Mouse (Mus musculus) kidney, postnatal 0 days (tissue): ENCODE results near the gene Hoxb6. TPM values are rescaled to one million over a fixed set of nuclear protein-coding genes. Genes with fewer than 3 reads are reported as not detected.
A peak's percentile ranks its signal among the peaks of the same experiment; 100 is the strongest.

Source experiments
- ATAC-seq: fragments of 200-750 bp; cut with Nextera tagmentation; replicated peaks from 2 replicates; pipeline ENCODE4 v1.8.0; 2017; ENCODE audit warnings: low read depth, moderate number of reproducible peaks, moderate TSS enrichment, moderate library complexity; ENCODE audit not compliant: low FRiP score
- DNase-seq: peaks from one replicate; pipeline ENCODE4 v3.0.0-alpha.2; 2016; ENCODE audit warnings: low spot score
- H3K27ac ChIP-seq: fragments of 300-500 bp; sonication (generic); 2 replicates; pipeline ENCODE4 v1.5.1; 2014; ENCODE audit warnings: mild to moderate bottlenecking
- H3K27me3 ChIP-seq: fragments of 300-500 bp; sonication (generic); 2 replicates; pipeline ENCODE4 v1.6.1; 2014; ENCODE audit warnings: low read length, mixed read lengths; ENCODE audit not compliant: insufficient read depth
- H3K36me3 ChIP-seq: fragments of 300-500 bp; sonication (generic); 2 replicates; pipeline ENCODE4 v1.6.1; 2014; ENCODE audit warnings: low read length, mixed read lengths; ENCODE audit not compliant: insufficient read depth
- H3K4me1 ChIP-seq: fragments of 300-500 bp; sonication (generic); replicated peaks from 2 replicates; pipeline ENCODE4 v1.6.1; 2014; ENCODE audit warnings: antibody characterized with exemption, low read length, mixed read lengths; ENCODE audit not compliant: insufficient read depth
- H3K4me2 ChIP-seq: fragments of 300-500 bp; sonication (generic); 2 replicates; pipeline ENCODE4 v1.6.1; 2014; ENCODE audit warnings: mild to moderate bottlenecking, low read length, moderate library complexity, mixed read lengths
- H3K4me3 ChIP-seq: fragments of 300-500 bp; sonication (generic); replicated peaks from 2 replicates; pipeline ENCODE4 v1.5.1; 2014; ENCODE audit warnings: low read depth, low read length
- H3K9ac ChIP-seq: fragments of 300-500 bp; sonication (generic); 2 replicates; pipeline ENCODE4 v1.6.1; 2014; ENCODE audit warnings: low read depth, low read length
- H3K9me3 ChIP-seq: fragments of 300-500 bp; sonication (generic); replicated peaks from 2 replicates; pipeline ENCODE4 v1.6.1; 2016; ENCODE audit warnings: low read length, inconsistent platforms, mixed read lengths
- CTCF ChIP-seq: IDR thresholded peaks from 2 replicates; pipeline ENCODE4 v1.5.1; 2016; ENCODE audit warnings: antibody characterized with exemption, low read depth, mild to moderate bottlenecking, moderate library complexity
- WGBS: fragments of 180-500 bp; shearing (Covaris S2); extraction: QIAGEN DNeasy Blood & Tissue Kit; methylation state at CpG from one replicate; pipeline ENCODE4 v1.1.7; 2014; 5-methylcytosine and 5-hydroxymethylcytosine counted together
- polyA plus RNA-seq: library from polyadenylated mRNA; unstranded; fragments of >200 nt; fragmentation: Nextera tagmentation; extraction: Ambion mirVana; gene quantifications from 2 replicates; pipeline ENCODE4 v1.2.1, GENCODE M21; 2015

The Hoxb6 gene
- polyA plus RNA-seq, 1 experiment from 2014 or later = 45.0 TPM

DNA sequence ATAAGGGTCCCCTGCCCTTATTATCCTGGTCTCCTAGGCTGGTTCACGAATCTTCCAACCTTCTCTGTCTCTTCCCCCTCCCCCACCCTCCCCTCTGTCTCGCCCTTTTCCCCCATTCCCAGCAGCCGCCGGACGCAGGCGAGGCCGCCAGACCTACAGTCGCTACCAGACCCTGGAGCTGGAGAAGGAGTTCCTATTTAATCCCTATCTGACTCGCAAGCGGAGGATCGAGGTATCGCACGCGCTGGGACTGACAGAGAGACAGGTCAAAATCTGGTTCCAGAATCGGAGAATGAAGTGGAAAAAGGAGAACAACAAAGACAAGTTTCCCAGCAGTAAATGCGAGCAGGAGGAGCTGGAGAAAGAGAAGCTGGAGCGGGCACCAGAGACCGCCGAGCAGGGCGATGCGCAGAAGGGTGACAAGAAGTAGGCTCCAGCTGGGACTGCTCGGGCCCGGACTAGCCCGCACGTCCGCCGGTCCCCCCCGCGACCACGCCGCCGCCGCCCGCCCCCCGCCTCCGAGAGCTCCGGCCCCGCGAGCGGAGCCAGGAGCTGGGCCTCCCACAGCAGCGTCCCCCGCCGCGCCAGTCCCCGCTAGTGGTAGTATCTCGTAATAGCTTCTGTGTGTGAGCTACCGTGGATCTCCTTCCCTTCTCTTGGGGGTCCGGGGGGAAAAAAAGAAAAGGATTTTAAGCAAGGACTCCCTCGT, 8.1 kb upstream of the Hoxb6 start:
- TF ChIP-seq CTCF = peak; percentile 22; the same call in 1 of the 2 replicates
- no peaks in the 10 kb centered on the region for H3K9me3 ChIP-seq
- DNase-seq (peak; percentile 89), ATAC-seq (no peak)
- peak overlapping the region; percentile 96 for H3K4me2 ChIP-seq
- peaks cover 27% of the 10 kb centered on the region for H3K4me1 ChIP-seq
- under 1% methylated on average over 48 of the region's 49 CpGs for WGBS
- peak overlapping the region; percentile 84 for H3K4me3 ChIP-seq
- peak overlapping the region; percentile 99 for H3K27ac ChIP-seq
- H3K9ac ChIP-seq = peak overlapping the region; percentile 98
- no peaks in the 10 kb centered on the region for H3K36me3 ChIP-seq
- no peaks in the 10 kb centered on the region for H3K27me3 ChIP-seq

DNA sequence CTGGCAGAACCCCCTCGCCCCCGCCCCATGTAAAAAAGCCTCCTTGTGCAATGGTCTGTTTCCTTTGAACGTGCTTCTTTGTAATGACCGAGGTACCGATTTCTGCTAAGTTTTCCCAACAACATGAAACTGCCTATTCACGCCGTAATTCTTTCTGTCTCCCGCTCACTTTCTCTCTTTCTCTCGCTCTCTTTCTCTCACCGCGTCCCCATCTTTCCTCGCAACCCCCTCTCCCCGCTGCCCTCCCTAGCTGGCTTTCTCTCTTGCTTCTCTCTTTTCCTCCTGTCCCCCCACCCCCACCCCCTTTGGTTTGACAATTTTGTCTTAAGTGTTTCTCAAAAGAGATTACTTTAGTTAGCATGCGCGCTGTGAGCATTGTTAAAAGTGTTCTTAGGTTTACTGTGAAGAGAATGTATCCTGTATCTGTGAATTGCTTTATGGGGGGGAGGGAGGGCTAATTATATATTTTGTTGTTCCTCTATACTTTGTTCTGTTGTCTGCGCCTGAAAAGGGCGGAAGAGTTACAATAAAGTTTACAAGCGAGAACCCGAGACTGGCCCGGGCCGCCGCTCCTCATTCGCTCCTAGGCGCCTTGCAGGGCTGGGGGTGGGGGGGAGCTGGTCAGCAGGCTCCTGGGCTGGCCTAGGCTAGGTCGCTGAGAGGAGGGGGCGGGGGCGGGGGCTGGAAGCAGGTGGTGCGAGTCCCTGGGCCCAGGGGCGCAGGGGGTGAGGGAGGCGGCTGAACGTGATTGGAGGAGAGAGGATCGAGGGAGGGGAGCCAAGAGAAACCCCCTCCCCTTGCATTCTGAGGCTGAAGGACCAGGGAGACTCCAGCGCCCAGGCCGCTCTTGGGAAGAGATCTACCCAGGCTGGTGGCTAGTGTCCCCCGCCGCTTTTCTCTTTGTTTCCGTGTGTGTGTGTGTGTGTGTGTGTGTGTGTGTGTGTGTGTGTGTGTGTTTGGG, 7.2 kb upstream of the Hoxb6 start:
- no peaks in the 10 kb centered on the region for H3K27me3 ChIP-seq
- under 1% methylated on average over 36 of the region's 37 CpGs for WGBS
- peak overlapping the region; percentile 96 for H3K4me2 ChIP-seq

DNA sequence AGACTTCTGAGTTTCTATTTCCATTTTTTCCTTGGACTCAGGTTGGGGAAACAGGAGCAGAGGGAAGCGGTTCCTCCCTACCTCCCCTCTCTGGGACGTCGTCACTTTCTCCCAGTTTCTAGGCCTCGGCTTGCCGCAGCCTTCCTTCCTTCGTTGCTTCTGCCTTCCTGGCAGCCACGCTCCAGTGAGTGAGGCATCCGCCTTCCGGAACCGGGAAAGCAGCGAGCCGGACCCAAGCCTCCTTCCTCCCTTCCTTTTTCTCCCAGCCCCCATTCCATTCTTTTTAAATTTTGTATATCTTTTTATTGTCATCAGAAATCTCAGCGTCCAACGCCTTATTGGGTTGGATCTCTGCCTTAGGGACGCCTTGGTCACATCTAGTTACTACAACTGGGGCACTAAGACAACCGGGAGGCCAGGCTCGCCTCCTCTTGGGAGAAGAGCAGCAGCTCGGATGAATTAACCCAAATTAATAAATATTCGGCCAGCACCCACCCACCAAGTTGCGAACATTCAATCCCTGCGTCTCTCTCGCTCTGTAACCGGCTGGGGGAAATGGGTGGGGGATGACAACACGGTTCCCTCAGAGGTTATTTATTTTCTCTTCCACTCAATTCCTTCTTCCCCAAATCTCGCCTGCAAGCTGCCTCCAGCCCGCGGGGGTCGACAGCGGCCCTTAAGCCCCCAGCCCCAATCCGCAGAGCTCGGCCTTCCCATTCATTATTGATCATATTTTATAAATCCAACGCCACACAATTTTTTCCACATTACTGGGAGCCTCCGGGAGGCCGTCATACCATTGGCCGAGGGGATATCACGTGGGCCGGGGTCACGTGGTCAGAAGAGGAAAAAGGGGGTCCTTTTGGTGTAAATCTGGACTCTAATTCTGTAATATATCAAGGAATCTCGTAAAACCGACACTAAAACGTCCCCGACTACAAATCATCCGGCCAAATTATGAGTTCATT, 6.2 kb upstream of the Hoxb6 start, which contains the start of gene Hoxb7:
Gene Hoxb7, plus strand, starts transcription at position 853 of the 968 bp plus-strand sequence.
- Histone ChIP-seq H3K4me2 (peak within 1 kb of the TSS; percentile 96), H3K4me1 (peaks cover 27% of the 10 kb centered on the region), H3K9ac (peak within 1 kb of the TSS; percentile 98), H3K9me3 (no peaks in the 10 kb centered on the region), H3K27ac (peak within 1 kb of the TSS; percentile 99), H3K4me3 (peak within 1 kb of the TSS; percentile 84), H3K27me3 (no peaks in the 10 kb centered on the region), H3K36me3 (no peaks in the 10 kb centered on the region)
- under 1% methylated on average over 43 of the region's 43 CpGs for WGBS
- no peak for TF ChIP-seq CTCF
- DNase-seq (peak; percentile 95), ATAC-seq (peak; percentile 22; the same call in 1 of the 2 replicates)

More for the DNA sequence above, 7.2 kb upstream of the Hoxb6 start:
- Histone ChIP-seq H3K9me3 (no peaks in the 10 kb centered on the region), H3K9ac (peak overlapping the region; percentile 98), H3K36me3 (no peaks in the 10 kb centered on the region), H3K4me1 (peaks cover 25% of the 10 kb centered on the region), H3K27ac (peak overlapping the region; percentile 99), H3K4me3 (peak overlapping the region; percentile 84)
- no peak for TF ChIP-seq CTCF
- DNase-seq (peak; percentile 95), ATAC-seq (peak; percentile 89)

DNA sequence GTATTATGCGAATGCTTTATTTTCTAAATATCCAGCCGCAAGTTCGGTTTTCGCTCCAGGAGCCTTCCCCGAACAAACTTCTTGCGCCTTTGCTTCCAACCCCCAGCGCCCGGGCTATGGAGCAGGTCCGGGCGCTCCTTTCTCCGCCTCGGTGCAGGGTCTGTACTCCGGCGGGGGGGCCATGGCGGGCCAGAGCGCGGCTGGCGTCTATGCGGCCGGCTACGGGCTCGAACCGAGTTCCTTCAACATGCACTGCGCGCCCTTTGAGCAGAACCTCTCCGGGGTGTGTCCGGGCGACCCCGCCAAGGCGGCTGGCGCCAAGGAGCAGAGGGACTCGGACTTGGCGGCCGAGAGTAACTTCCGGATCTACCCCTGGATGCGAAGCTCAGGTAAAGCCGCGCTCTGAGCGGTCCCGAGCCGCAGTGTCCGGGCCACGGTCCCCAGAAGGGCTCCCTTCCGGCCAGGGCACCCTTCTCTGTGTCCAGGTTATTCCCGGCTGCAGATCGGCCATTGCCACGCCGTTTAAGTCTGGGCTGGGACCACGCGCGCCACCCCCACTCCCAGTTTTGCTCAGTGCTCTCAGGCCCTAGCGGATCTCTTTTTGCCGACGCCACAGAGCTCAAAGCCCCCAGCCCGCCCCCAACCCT, 5.4 kb upstream of the Hoxb6 start:
- DNase-seq (no peak), ATAC-seq (peak; percentile 19; the same call in 1 of the 2 replicates)
- TF ChIP-seq CTCF = no peak
- Histone ChIP-seq H3K4me1 (peaks cover 22% of the 10 kb centered on the region; the same call in 1 of the 2 replicates), H3K27me3 (no peaks in the 10 kb centered on the region), H3K27ac (peak overlapping the region; percentile 99), H3K36me3 (no peaks in the 10 kb centered on the region), H3K4me3 (peak overlapping the region; percentile 84), H3K9ac (peak overlapping the region; percentile 98), H3K4me2 (peak overlapping the region; percentile 96), H3K9me3 (no peaks in the 10 kb centered on the region)
- under 1% methylated on average over 55 of the region's 55 CpGs for WGBS

DNA sequence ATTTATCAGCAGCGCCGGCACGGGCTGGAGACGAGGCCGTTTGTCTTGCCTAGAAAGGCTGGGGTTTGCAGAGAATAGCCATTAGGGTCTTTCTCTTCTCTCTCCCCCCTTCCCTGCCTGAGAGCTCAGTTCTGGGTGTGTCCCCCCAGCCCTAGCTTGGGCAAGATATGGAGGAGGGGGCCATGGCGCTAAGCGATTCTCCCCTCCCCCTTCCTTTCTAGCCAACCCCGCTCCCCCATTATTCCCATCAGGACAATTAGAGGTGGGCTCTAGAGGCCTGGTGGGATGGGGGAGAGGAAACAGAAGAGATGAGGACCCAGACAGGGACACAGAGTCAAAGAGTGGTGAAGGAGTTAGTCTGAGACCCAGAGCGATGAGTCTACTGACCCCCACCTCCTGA, 4.9 kb upstream of the Hoxb6 start:
- Histone ChIP-seq H3K27ac (peak overlapping the region; percentile 99), H3K9ac (peak overlapping the region; percentile 98), H3K4me2 (peak overlapping the region; percentile 96), H3K36me3 (no peaks in the 10 kb centered on the region), H3K9me3 (no peaks in the 10 kb centered on the region), H3K4me1 (peaks cover 22% of the 10 kb centered on the region; the same call in 1 of the 2 replicates), H3K27me3 (no peaks in the 10 kb centered on the region), H3K4me3 (peak overlapping the region; percentile 84)
- DNase-seq (no peak), ATAC-seq (no peak)
- TF ChIP-seq CTCF = no peak
- 4% methylated on average over 9 of the region's 9 CpGs for WGBS
